Mouse (Mus musculus) kidney, embryonic 15.5 days (tissue): ENCODE data around the gene Atf7ip. TPM values are rescaled to one million over a fixed set of nuclear protein-coding genes. Genes with fewer than 3 reads are reported as not detected.

ENCODE experiments used
- ATAC-seq: fragments of 200-750 bp; cut with Nextera tagmentation; replicated peaks from 2 replicates; pipeline ENCODE4 v1.8.0; 2017; ENCODE audit warnings: moderate TSS enrichment; ENCODE audit not compliant: low FRiP score
- H3K27ac ChIP-seq: fragments of 300-500 bp; sonication (generic); 2 replicates; pipeline ENCODE4 v1.5.1; 2015; ENCODE audit warnings: mild to moderate bottlenecking, inconsistent platforms
- H3K27me3 ChIP-seq: fragments of 300-500 bp; sonication (generic); 2 replicates; pipeline ENCODE4 v1.6.1; 2015; ENCODE audit warnings: inconsistent platforms
- H3K36me3 ChIP-seq: fragments of 300-500 bp; sonication (generic); 2 replicates; pipeline ENCODE4 v1.6.1; 2015; ENCODE audit warnings: inconsistent platforms
- H3K4me1 ChIP-seq: fragments of 300-500 bp; sonication (generic); 2 replicates; pipeline ENCODE4 v1.6.1; 2015; ENCODE audit warnings: inconsistent platforms
- H3K4me2 ChIP-seq: fragments of 300-500 bp; sonication (generic); 2 replicates; pipeline ENCODE4 v1.6.1; 2015; ENCODE audit warnings: moderate library complexity, mild to moderate bottlenecking, inconsistent platforms
- H3K4me3 ChIP-seq: fragments of 300-500 bp; sonication (generic); replicated peaks from 2 replicates; pipeline ENCODE4 v1.5.1; 2015; ENCODE audit warnings: mild to moderate bottlenecking, inconsistent platforms
- H3K9ac ChIP-seq: fragments of 300-500 bp; sonication (generic); 2 replicates; pipeline ENCODE4 v1.6.1; 2015; ENCODE audit warnings: mild to moderate bottlenecking, inconsistent platforms
- H3K9me3 ChIP-seq: fragments of 300-500 bp; sonication (generic); replicated peaks from 2 replicates; pipeline ENCODE4 v1.6.1; 2016; ENCODE audit warnings: inconsistent platforms
- WGBS: fragments of 180-500 bp; shearing (Covaris S2); methylation state at CpG from one replicate; pipeline ENCODE4 v1.1.7; 2015; ENCODE audit warnings: mixed read lengths; 5-methylcytosine and 5-hydroxymethylcytosine counted together
- polyA plus RNA-seq: library from polyadenylated mRNA; unstranded; fragments of >200 nt; fragmentation: Nextera tagmentation; extraction: Ambion mirVana; gene quantifications from 2 replicates; pipeline ENCODE4 v1.2.1, GENCODE M21; 2015

The Atf7ip gene
- polyA plus RNA-seq, 1 experiment from 2014 or later = 44.2 TPM

DNA sequence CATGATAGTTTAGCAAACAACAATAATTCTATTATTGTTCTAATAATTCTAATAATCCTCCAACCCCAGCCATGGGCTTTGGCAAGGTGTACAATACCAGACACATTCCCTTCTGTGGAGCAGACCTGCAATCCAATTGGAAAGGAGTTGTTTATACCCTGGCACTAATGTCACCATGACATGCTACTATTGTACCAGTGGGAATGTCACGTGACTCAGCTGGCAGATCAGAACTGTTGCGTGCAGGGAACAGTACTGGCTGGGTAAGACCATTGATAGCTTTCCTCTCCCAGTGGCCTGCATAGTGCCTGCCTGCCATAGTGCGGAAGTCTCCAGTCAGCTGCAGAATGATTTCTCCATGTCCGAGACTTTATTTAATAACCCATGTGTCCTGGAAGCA, 88.6 kb downstream of the Atf7ip start:
- WGBS = 90% methylated on average over 4 of the region's 4 CpGs
- Histone ChIP-seq H3K27ac (no peak overlapping the region), H3K9me3 (no peaks in the 10 kb centered on the region), H3K4me1 (no peaks in the 10 kb centered on the region), H3K4me3 (no peak overlapping the region), H3K9ac (no peak overlapping the region), H3K27me3 (no peaks in the 10 kb centered on the region), H3K36me3 (peaks cover 86% of the 10 kb centered on the region), H3K4me2 (no peak overlapping the region)
- ATAC-seq = no peak

DNA sequence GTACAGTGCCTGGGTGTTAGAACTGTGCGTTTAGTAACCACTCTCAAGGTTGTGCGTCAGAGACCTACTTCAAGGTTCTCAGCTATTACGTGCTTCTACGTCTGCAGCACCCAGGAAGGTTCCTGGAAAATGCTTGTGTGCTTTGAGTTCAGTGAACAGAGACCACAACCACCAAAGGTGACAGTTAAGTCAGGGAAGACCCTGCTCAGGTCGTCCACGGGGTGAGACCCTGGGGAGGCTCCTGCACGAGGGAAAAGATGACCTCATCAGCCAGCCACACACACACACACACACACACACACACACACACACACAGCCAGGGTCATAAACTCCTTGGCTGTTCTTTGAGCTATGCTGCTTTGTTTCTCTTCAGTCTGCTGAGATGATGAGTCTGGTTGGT, 96.6 kb downstream of the Atf7ip start:
- Histone ChIP-seq H3K9me3 (no peaks in the 10 kb centered on the region), H3K27ac (no peak overlapping the region), H3K36me3 (peaks cover 94% of the 10 kb centered on the region), H3K4me2 (no peak overlapping the region), H3K9ac (no peak overlapping the region), H3K4me1 (no peaks in the 10 kb centered on the region), H3K27me3 (no peaks in the 10 kb centered on the region), H3K4me3 (no peak overlapping the region)
- 78% methylated on average over 7 of the region's 7 CpGs for WGBS
- no peak for ATAC-seq

GRCm38 (mm10) chr6:136611351-136612215, 105.6 kb downstream of the Atf7ip start:
- peaks cover 7% of the 10 kb centered on the region; the same call in 1 of the 2 replicates for H3K9me3 ChIP-seq
- no peak for ATAC-seq

DNA sequence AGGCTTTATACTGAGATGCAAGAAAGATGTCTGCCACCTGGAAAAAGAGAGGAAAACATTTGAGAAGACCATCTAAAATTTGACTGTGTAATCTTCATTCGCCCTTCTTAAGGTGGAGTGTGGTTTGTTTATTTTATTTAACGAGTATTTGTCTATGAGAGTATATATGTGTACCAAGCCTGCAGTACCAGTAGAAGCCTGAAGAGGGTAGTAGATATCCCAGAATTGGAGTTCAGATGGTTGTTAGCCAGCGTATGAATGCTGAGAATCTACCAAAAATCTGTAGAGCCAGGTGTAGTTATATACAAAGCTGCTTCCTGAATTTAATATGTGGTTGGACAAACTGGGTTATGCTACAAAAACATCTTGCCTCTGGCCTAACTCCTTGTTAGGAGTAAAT, 106.3 kb downstream of the Atf7ip start:
- Histone ChIP-seq H3K9ac (no peak overlapping the region), H3K36me3 (peaks cover 49% of the 10 kb centered on the region), H3K27ac (no peak overlapping the region), H3K4me2 (no peak overlapping the region), H3K27me3 (no peaks in the 10 kb centered on the region), H3K9me3 (peaks cover 7% of the 10 kb centered on the region; the same call in 1 of the 2 replicates), H3K4me3 (no peak overlapping the region), H3K4me1 (no peaks in the 10 kb centered on the region)
- ATAC-seq = no peak
- WGBS = 100% methylated on average over 3 of the region's 3 CpGs

More at GRCm38 (mm10) chr6:136611351-136612215, 105.6 kb downstream of the Atf7ip start:
- Histone ChIP-seq H3K27ac (no peak overlapping the region), H3K4me1 (no peaks in the 10 kb centered on the region), H3K9ac (no peak overlapping the region), H3K36me3 (peaks cover 56% of the 10 kb centered on the region), H3K4me3 (no peak overlapping the region), H3K27me3 (no peaks in the 10 kb centered on the region), H3K4me2 (no peak overlapping the region)
- 96% methylated on average over 17 of the region's 17 CpGs for WGBS

DNA sequence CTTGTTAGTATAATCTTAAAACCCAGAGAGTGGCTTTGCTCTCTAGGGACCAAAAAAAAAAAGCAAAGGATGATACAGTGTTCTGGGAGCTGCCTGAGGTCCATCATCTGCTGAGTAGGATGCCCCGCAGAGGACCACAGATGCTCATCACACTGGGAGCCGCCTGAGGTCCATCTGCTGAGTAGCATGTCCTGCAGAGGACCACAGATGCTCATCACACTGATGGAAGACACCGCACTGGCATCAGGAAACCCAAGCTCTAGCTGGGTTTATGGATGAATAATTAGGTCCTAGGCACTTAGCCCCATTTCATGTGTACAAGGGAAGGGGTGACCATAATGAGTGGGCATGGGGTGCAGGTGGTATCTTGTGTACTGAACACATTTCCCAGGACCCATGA, 108.2 kb downstream of the Atf7ip start:
- H3K36me3 ChIP-seq = peaks cover 32% of the 10 kb centered on the region
- no peak overlapping the region for H3K9ac ChIP-seq
- no peak for ATAC-seq
- H3K27ac ChIP-seq = no peak overlapping the region
- no peak overlapping the region for H3K4me2 ChIP-seq
- no peak overlapping the region for H3K4me3 ChIP-seq
- H3K9me3 ChIP-seq = peaks cover 7% of the 10 kb centered on the region; the same call in 1 of the 2 replicates
- H3K4me1 ChIP-seq = no peaks in the 10 kb centered on the region
- H3K27me3 ChIP-seq = no peaks in the 10 kb centered on the region
- 92% methylated on average over 3 of the region's 3 CpGs for WGBS

GRCm38 (mm10) chr6:136620361-136621139, 114.6 kb downstream of the Atf7ip start:
- no peaks in the 10 kb centered on the region for H3K9me3 ChIP-seq
- WGBS = 43% methylated on average over 17 of the region's 17 CpGs
- H3K4me1 ChIP-seq = no peaks in the 10 kb centered on the region
- no peaks in the 10 kb centered on the region for H3K36me3 ChIP-seq
- H3K4me3 ChIP-seq = no peak overlapping the region
- H3K27ac ChIP-seq = no peak overlapping the region
- H3K27me3 ChIP-seq = no peaks in the 10 kb centered on the region
- peak; percentile 69 for ATAC-seq
- no peak overlapping the region for H3K9ac ChIP-seq
- H3K4me2 ChIP-seq = peak overlapping the region; percentile 44

GRCm38 (mm10) chr6:136625421-136625820, 119.5 kb downstream of the Atf7ip start:
- Histone ChIP-seq H3K36me3 (no peaks in the 10 kb centered on the region), H3K4me2 (no peak overlapping the region), H3K9ac (no peak overlapping the region), H3K27ac (no peak overlapping the region), H3K4me3 (no peak overlapping the region), H3K4me1 (peaks cover 3% of the 10 kb centered on the region; the same call in 1 of the 2 replicates), H3K9me3 (no peaks in the 10 kb centered on the region), H3K27me3 (no peaks in the 10 kb centered on the region)
- ATAC-seq = no peak
- 87% methylated on average over 12 of the region's 12 CpGs for WGBS

- no peaks in the 10 kb centered on the region for H3K27me3 ChIP-seq
- H3K4me1 ChIP-seq = peaks cover 22% of the 10 kb centered on the region
- H3K4me2 ChIP-seq = no peak overlapping the region
- H3K9ac ChIP-seq = no peak overlapping the region
- no peak overlapping the region for H3K4me3 ChIP-seq
- no peaks in the 10 kb centered on the region for H3K9me3 ChIP-seq
- H3K36me3 ChIP-seq = no peaks in the 10 kb centered on the region
- 94% methylated on average over 5 of the region's 5 CpGs for WGBS
- H3K27ac ChIP-seq = no peak overlapping the region
- no peak for ATAC-seq
Measured at GRCm38 (mm10) chr6:136629639-136630038, 123.7 kb downstream of the Atf7ip start.

DNA sequence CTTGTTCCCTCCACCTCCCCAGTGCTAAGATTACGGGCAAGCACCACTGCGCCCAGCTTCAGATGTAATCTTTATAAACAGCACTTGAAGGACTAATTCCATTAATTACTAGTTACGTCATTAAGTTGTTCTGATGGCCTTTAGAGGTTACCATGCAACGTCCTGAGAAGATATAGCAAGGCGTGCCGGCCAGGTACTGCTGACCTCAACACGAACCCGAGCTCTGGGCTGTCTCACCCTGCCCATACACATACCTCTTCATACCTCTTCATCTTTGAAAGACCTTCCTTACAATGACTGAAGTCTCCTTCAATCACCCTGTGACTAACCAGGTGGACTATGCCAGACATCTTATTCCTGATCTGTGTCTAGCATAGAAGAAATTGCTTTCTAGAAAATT, 125.6 kb downstream of the Atf7ip start:
- Histone ChIP-seq H3K4me1 (peaks cover 18% of the 10 kb centered on the region), H3K36me3 (no peaks in the 10 kb centered on the region), H3K4me3 (no peak overlapping the region), H3K4me2 (no peak overlapping the region), H3K27ac (no peak overlapping the region), H3K9me3 (no peaks in the 10 kb centered on the region), H3K27me3 (no peaks in the 10 kb centered on the region), H3K9ac (no peak overlapping the region)
- WGBS = 76% methylated on average over 8 of the region's 8 CpGs
- ATAC-seq = no peak

DNA sequence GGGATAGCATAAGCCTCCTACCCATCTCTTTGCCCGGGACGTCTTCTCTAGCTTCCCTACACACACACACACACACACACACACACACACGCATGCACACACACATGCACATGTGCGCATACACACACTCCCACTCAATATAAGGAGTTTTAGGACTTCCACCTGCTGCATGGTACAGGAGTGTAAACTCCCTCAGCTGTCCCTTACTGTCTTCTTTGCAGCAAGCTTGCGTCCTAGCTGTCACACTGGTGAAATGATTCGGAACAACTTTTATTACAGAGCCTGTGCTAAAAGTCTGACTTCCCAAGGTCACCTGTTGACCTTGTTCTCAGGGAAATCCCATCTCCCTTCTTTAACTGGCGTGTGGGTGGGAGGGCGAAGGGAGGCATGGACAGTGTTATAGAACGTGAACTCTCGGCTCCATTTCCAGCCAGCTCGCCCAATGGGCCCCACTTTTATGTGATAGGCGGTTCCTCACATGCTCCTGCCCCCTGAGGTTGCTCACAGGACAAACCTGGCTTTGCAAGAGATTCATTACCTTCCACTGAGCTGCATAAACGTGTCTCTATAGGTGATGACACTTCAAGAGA, 126.1 kb downstream of the Atf7ip start:
- H3K9me3 ChIP-seq = no peaks in the 10 kb centered on the region
- no peaks in the 10 kb centered on the region for H3K27me3 ChIP-seq
- H3K4me2 ChIP-seq = no peak overlapping the region
- no peak overlapping the region for H3K9ac ChIP-seq
- no peak overlapping the region for H3K4me3 ChIP-seq
- peak; percentile 80 for ATAC-seq
- WGBS = 46% methylated on average over 13 of the region's 13 CpGs
- peaks cover 18% of the 10 kb centered on the region for H3K4me1 ChIP-seq
- no peaks in the 10 kb centered on the region for H3K36me3 ChIP-seq
- H3K27ac ChIP-seq = 0 out of 2 replicates have a peak overlapping the region, but pooled peaks have one; percentile 41

- H3K27me3 ChIP-seq = no peaks in the 10 kb centered on the region
- no peak overlapping the region for H3K4me2 ChIP-seq
- peaks cover 18% of the 10 kb centered on the region for H3K4me1 ChIP-seq
- H3K4me3 ChIP-seq = no peak overlapping the region
- no peaks in the 10 kb centered on the region for H3K36me3 ChIP-seq
- H3K9me3 ChIP-seq = no peaks in the 10 kb centered on the region
- H3K27ac ChIP-seq = no peak overlapping the region
- H3K9ac ChIP-seq = no peak overlapping the region
- WGBS = 78% methylated on average over 3 of the region's 3 CpGs
- ATAC-seq = no peak
Measured at GRCm38 (mm10) chr6:136633154-136633553, 127.2 kb downstream of the Atf7ip start.

DNA sequence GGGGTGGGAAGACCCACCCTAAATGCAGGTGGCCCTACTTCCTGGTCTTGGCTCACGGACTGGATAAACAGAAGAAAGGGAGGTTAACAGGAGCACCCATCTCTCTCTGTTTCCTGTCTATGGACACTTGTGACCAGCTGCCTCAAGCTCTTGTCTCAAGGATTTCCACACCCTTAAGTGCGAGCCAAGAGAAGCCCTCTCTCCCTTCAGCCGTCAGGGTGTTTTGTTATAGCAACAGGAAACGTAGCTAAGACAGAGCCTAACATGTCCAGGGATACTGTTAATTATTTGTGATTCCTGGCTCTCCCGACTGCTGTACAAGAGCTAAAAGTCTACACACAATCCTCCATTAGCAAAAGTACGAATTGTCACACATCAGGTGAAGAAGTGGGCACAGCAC, 127.8 kb downstream of the Atf7ip start:
- no peak for ATAC-seq
- Histone ChIP-seq H3K36me3 (no peaks in the 10 kb centered on the region), H3K4me2 (no peak overlapping the region), H3K27me3 (no peaks in the 10 kb centered on the region), H3K9me3 (no peaks in the 10 kb centered on the region), H3K4me3 (no peak overlapping the region), H3K9ac (no peak overlapping the region), H3K27ac (no peak overlapping the region), H3K4me1 (peaks cover 18% of the 10 kb centered on the region)
- 58% methylated on average over 6 of the region's 6 CpGs for WGBS
